Mouse (Mus musculus) heart, embryonic 14.5 days (tissue): ENCODE data around the gene Slc25a24. TPM values are rescaled to one million over a fixed set of nuclear protein-coding genes. Genes with fewer than 3 reads are reported as not detected.

Experiments
- ATAC-seq: fragments of 200-750 bp; cut with Nextera tagmentation; 2 replicates; pipeline ENCODE4 v1.8.0; 2017; ENCODE audit warnings: low read depth, moderate TSS enrichment; ENCODE audit not compliant: insufficient number of reproducible peaks, insufficient read depth, low FRiP score
- H3K27ac ChIP-seq, 2 experiments: fragments of 200-500 bp in 1 of 2; fragments of 300-500 bp in 1 of 2; sonication (generic) in 1 of 2; replicated peaks in 1 of 2; 2 replicates each; pipeline ENCODE4 v1.5.1; 2012 to 2014; ENCODE audit warnings: low read depth in 2 of 2, low read length in 2 of 2, control low read depth in 1 of 2, mild to moderate bottlenecking in 1 of 2, mixed read lengths in 1 of 2; ENCODE audit not compliant: control insufficient read depth in 1 of 2, insufficient read depth in 1 of 2
- H3K27me3 ChIP-seq: fragments of 300-500 bp; sonication (generic); 2 replicates; pipeline ENCODE4 v1.6.1; 2014; ENCODE audit warnings: mild to moderate bottlenecking, low read length, control low read depth; ENCODE audit not compliant: control insufficient read depth, insufficient read depth
- H3K36me3 ChIP-seq: fragments of 300-500 bp; sonication (generic); 2 replicates; pipeline ENCODE4 v1.6.1; 2014; ENCODE audit warnings: mild to moderate bottlenecking, control low read depth, low read length, mixed read lengths; ENCODE audit not compliant: control insufficient read depth, insufficient read depth
- H3K4me1 ChIP-seq, 2 experiments: fragments of 200-500 bp in 1 of 2; fragments of 300-500 bp in 1 of 2; sonication (generic) in 1 of 2; 2 replicates each; pipeline ENCODE4 v1.6.1; 2012 to 2014; ENCODE audit warnings: low read length in 2 of 2, control low read depth in 1 of 2, mixed read lengths in 1 of 2; ENCODE audit not compliant: control insufficient read depth in 2 of 2, insufficient read depth in 2 of 2
- H3K4me2 ChIP-seq: fragments of 300-500 bp; sonication (generic); 2 replicates; pipeline ENCODE4 v1.6.1; 2014; ENCODE audit warnings: mild to moderate bottlenecking, low read length
- H3K4me3 ChIP-seq, 2 experiments: fragments of 200-500 bp in 1 of 2; fragments of 300-500 bp in 1 of 2; sonication (generic) in 1 of 2; 2 replicates each; pipeline ENCODE4 v1.5.1; 2012 to 2014; ENCODE audit warnings: low read length in 2 of 2, mild to moderate bottlenecking in 2 of 2, control low read depth in 1 of 2, low read depth in 1 of 2, moderate library complexity in 1 of 2; ENCODE audit not compliant: control insufficient read depth in 1 of 2, insufficient read depth in 1 of 2
- H3K9ac ChIP-seq: fragments of 300-500 bp; sonication (generic); 2 replicates; pipeline ENCODE4 v1.6.1; 2014; ENCODE audit warnings: mild to moderate bottlenecking, low read length
- H3K9me3 ChIP-seq: fragments of 300-500 bp; sonication (generic); 2 replicates; pipeline ENCODE4 v1.6.1; 2016; ENCODE audit warnings: low read length, control low read depth; ENCODE audit not compliant: control insufficient read depth
- WGBS: fragments of 180-500 bp; shearing (Covaris S2); extraction: QIAGEN DNeasy Blood & Tissue Kit; methylation state at CpG from one replicate; pipeline ENCODE4 v1.1.7; 2014; 5-methylcytosine and 5-hydroxymethylcytosine counted together
- polyA plus RNA-seq: library from polyadenylated mRNA; unstranded; fragments of >200 nt; fragmentation: Nextera tagmentation; extraction: Ambion mirVana; gene quantifications from 2 replicates; pipeline ENCODE4 v1.2.1, GENCODE M21; 2014

The Slc25a24 gene
- polyA plus RNA-seq, 1 experiment from 2014 or later, result 26.1 TPM

GRCm38 (mm10) chr3:109199280-109199679 is 76.3 kb downstream of the Slc25a24 start:
- WGBS, result 81% methylated on average over 1 of the region's 1 CpGs

GRCm38 (mm10) chr3:109212322-109212721 is 89.4 kb downstream of the Slc25a24 start:
- ATAC-seq, result no peak
- Histone ChIP-seq H3K36me3 (no peaks in the 10 kb centered on the region), H3K27ac (no peak overlapping the region), H3K9ac (no peak overlapping the region), H3K4me3 (no peak overlapping the region), H3K9me3 (no peaks in the 10 kb centered on the region), H3K4me1 (no peaks in the 10 kb centered on the region), H3K4me2 (no peak overlapping the region), H3K27me3 (no peaks in the 10 kb centered on the region)
- WGBS, result 89% methylated on average over 3 of the region's 3 CpGs

More at GRCm38 (mm10) chr3:109199280-109199679, 76.3 kb downstream of the Slc25a24 start:
- no peak for ATAC-seq
- Histone ChIP-seq H3K36me3 (no peaks in the 10 kb centered on the region), H3K4me1 (no peaks in the 10 kb centered on the region), H3K9ac (no peak overlapping the region), H3K27ac (no peak overlapping the region), H3K4me3 (no peak overlapping the region), H3K27me3 (no peaks in the 10 kb centered on the region), H3K4me2 (no peak overlapping the region), H3K9me3 (no peaks in the 10 kb centered on the region)

- Histone ChIP-seq H3K9ac (no peak overlapping the region), H3K36me3 (no peaks in the 10 kb centered on the region), H3K4me3 (no peak overlapping the region), H3K4me1 (no peaks in the 10 kb centered on the region), H3K9me3 (peaks cover 3% of the 10 kb centered on the region; the same call in 1 of the 2 replicates), H3K27me3 (no peaks in the 10 kb centered on the region), H3K27ac (no peak overlapping the region), H3K4me2 (no peak overlapping the region)
- no peak for ATAC-seq
Measured at GRCm38 (mm10) chr3:109216352-109216751, 93.4 kb downstream of the Slc25a24 start.

Other genes starting within 250 kb of the Slc25a24 start
- 0.05 and 0.20 TPM in 2 replicates for gene Fndc7, start 233.1 kb upstream of the Slc25a24 start, polyA plus RNA-seq
- 37.5 and 47.5 TPM in 2 replicates for gene Prpf38b, start 211.4 kb upstream of the Slc25a24 start, polyA plus RNA-seq
- gene Henmt1, start 183.3 kb upstream of the Slc25a24 start, polyA plus RNA-seq, result not detected in 2 replicates
- gene Gm9857, start 182.7 kb upstream of the Slc25a24 start, polyA plus RNA-seq, result not detected in 2 replicates
- gene Fam102b, start 95.5 kb upstream of the Slc25a24 start, polyA plus RNA-seq, result 9.4 and 9.8 TPM in 2 replicates
- gene Slc25a54, start 42.7 kb upstream of the Slc25a24 start, polyA plus RNA-seq, result not detected in 2 replicates
- 11.8 and 13.6 TPM in 2 replicates for gene Vav3, start 217.5 kb downstream of the Slc25a24 start, polyA plus RNA-seq